Mouse (Mus musculus): ENCODE results near the gene Coa7. TPM values are rescaled to one million over a fixed set of nuclear protein-coding genes. Genes with fewer than 3 reads are reported as not detected.
A peak's percentile ranks its signal among the peaks of the same experiment; 100 is the strongest.
"Not testable (repeated sequence)": the region's sequence is repeated elsewhere in the genome, so short reads cannot be mapped to it uniquely, and the experiment has no call there.

Coa7 gene
- total RNA-seq, 2 experiments from 2014 or later, result 33.6 to 35.4 TPM

DNA sequence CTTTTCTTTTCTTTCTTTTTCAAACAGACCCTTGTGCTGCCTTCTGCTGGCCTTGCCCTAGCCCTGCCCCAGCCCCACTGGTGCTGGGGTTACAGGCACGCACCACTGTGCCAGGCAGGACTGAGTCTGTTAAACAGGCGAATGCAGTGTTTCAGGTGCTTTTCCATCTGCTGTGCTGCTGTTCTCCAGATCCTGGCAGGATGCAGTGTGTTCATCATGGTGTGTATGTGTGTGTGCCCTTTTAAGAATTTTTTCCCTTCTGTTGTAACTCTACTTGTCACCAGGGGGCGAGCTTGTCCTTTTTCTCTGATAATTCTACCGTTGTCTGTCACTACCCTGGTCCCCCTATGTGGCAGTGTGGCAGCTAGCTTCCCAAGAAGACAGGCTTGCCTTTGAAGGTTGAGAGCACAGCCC lies 11.3 kb downstream of the Coa7 start:
- DNase-seq, result no peak

DNA sequence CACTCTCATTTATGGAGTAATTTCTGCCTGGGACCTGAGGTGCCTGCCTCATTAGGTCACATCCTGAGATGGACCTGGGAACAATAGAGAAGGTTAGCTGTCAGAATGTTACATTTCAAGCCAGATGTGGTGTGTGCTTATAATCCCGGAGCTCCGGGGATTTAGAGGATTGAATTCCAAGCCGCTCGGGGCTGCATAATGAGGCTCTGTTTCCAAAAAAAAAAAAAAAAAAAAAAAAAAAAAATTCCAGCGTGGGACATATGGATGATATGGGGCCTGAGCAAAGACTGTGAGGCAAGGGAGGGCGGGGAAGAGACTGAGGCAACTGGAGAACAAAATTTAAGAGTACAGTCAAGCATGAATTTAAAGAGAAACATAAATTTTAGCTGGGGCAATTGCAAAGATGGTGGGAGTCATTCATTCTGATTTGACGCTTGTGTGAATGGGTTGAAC lies 16.7 kb downstream of the Coa7 start:
- DNase-seq, result no peak

DNA sequence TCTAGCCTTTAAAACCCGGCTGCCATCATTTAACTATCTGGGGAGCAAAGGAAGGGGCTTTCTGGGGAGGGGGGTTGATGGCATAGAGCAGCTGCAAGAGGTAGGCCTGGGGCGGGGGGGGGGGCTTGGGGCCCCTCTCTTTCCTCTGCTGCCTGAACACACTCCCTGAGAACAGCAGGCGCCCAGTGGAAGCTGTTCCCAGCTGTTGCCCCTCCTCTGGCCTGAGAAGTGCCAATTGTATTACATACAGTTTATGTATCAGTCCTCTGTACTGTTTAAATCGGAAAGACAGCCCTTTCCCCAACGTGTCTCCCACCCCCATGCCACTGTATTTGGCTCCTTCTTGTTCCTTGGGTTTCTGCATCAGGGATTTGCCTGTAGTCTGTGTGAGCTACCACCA lies 17.9 kb downstream of the Coa7 start:
- no peak for DNase-seq

DNA sequence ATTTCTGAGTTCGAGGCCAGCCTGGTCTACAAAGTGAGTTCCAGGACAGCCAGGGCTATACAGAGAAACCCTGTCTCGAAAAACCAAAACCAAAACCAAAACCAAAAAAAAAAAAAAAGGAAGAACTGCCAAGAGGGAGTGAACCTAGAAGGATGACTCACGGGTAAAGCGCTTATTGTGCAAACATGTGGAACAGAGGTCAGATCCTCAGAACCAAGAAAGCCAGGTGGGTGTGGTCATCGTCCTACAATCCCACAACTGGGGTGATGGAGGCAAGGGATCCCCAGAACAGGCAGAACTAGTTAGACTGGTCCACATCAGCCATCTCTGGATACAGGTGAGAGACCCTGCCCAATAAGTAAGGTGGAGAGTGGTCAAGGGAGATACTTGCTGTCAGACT lies 19.2 kb downstream of the Coa7 start:
- no peak for DNase-seq

DNA sequence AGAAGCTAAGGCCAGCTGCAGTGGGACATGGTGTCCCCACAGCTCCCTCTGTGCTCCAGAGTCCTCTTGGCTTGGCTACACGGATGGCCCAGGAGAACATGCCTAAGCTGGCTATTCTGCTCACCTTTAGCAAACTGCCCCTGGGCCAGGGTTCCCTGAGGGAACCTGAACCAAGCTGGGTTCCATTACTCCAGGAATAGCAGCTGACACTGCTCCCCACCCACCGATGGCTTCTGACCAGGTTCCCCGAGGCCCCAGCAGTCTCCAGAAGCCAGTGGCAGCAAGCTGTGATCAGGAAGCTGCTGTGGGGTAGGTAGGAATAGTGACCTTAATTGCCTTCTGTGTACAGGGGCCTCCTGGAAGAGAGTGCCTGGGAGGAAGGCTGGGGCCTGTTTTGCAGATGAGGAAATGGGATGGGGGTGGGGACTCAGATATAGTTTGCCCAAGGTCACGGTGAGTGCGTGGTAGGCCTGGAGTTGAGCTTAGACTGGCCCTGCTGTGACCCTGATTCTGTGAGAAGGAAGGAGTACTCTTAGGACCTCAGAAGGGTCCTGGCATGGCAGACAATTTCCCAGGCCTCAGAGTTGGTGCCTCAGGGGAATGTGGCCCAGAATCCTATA lies 20.4 kb downstream of the Coa7 start:
- peak; percentile 87 for DNase-seq

DNA sequence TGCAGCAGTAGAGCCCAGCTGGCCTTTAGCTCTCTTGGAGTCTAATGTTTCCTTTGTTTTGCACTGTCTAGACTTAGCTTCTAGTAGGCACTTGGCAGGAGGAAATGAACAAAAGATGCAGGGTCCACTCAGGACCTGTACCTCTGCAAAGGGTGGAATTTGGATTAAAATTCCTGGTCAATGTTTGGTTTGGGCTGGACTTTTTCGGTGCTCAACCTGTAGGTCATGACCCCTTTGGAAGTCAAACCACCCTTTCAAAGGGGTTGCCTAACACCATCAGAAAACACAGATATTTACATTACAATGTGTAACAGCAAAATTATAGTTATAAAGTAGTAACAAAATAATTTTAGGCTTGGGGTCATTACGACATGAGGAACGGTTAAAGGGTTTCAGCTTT lies 21.1 kb downstream of the Coa7 start:
- no peak for DNase-seq

DNA sequence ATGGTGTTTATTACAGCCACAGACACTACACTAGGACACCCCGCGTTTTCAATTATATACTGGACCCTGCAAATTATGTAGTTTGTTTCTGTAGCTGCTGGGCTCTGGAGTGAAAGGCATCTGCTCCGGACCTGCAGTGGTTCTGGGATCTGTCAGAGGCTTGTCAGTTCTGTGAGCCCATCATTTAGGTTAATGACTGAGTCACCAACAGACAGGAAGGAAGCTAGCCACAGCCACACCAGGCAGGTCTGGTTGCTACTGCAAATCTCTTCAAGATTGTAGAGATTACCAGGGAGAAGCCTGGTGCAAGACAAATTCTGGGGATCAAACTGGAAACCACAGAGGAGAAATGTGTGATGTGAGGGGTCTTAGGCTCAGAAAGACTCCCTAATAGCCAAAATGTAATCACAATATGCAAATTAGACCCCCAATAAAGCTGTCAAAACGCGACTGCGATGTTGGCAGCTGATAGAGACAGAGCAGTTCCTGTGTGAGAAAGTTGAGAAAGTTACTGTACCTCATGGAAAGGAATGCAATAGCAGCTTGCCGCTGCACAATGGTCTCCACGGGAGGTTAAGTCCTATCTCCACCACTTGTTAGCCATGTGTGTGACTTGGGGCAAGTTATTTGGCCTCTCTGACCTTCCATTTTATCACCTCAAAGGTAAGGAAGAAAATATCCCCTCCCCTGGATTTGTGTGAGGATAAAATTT lies 22.1 kb downstream of the Coa7 start:
- no peak for DNase-seq

DNA sequence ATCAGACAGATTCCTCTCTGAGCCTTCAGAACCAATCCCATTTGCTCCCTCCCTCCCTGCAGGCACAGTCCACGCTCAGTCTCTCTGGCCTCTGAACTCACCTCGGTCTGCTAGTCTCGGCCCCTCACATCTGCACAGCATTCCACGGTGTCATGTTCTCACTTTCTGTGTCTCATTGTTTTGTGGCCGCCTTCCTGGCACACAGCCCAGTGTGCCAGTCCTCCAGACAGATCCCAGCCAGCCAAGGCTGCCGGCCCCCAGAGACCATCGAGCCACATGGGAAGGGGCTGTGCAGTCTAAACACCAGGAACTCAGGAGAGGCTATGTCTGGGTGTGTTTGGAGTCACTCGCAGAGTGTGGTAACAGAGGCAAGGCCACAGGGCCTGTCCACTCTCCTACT lies 22.9 kb downstream of the Coa7 start:
- DNase-seq, result no peak

DNA sequence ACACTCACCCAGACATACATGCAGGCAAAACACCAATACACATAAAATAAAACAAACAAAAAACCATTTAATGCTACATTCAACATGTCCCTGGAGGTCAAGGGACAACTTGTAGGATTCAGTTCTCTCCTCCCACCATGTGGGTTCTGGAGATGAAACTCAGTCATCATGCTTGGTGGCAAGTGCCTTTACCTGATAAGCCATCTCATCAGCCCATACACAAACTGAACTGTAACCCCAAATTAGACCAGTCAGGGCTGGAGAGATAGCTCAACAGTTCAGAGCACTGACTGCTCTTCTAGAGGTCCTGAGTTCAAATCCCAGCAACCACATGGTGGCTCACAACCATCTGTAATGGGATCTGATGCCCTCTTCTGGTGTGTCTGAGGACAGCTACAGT lies 25.7 kb downstream of the Coa7 start:
- DNase-seq, result not testable (repeated sequence)

DNA sequence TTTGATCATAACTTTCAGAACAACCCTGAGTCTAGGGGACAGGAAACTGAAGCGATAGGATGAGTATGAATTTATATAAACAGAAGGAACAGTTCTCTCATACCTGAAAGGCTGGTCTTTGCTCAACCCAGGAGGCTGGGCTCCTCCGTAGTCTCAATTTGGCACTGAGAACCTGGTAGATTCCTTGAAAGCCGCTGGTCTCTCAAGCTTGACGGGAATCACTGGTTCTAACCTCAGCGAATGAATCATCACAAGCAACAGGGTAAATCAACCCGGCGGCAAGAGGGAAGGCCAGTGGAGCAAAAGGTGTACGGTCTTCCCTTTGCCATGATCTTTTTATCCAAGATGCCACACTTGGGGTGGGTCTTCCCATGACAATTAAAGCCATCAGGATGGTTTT lies 29.5 kb downstream of the Coa7 start:
- no peak for DNase-seq

DNA sequence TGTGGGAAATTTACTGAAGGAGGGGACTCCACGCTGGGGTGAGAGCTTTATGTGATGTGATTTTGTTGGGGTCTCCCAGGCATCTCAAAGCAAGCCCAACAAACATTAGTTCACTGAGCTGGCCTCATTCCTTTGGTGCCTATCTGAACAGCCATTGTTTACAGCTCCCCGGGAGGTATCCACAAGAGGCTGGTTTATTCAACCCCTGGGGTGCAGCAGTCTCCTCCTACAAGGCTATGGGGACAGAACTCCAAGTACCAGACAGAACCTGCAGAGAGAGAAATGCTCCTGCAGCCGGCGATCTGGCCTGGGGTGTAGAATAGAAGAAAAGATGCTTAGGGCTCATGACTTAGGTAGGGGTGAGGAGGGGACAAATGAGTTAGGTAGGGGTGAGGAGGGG lies 30.6 kb downstream of the Coa7 start:
- no peak for DNase-seq

DNA sequence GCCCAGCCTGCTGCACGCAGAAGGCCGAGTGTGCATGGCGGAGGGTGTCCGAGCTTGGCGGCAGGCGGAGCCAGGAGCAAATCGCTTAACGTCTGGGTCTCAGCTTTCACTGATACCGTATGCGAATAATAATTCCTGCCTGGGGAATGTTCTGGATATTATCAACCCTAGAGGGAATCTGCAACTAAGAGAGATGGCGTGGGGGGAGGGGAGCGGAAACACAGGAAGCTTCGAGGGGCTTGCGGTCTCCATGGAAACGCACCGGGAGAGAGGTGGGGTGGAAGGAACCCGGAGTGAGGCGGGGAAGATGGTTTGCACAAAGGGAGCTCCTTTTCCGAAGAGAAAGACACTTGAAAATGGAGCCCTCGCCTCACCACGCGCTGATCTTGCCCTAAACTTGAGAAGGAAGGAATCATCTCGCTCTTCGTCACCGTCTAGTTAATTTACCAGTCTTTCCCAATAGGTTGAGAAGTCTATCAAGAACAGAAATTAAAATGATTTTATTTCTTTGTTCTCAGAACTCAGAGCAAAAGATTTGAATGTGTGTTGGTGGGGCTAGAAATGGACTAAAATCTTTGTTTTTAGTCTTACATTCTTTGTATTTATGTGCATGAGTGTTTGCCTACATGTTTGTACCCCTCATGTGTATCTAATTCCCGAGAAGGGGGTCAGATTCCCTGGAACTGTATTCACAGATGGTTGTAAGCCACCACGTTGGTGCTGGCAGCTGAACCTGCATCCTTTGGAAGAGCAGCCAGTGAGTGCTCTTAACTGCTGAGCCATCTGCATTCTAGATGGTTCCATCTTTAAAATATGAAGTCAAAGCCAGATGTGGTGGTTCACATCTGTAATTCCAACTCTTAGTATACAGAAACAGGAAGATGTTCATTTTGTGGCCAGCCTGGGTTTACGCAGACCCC lies 32.5 kb downstream of the Coa7 start:
- DNase-seq, result no peak

DNA sequence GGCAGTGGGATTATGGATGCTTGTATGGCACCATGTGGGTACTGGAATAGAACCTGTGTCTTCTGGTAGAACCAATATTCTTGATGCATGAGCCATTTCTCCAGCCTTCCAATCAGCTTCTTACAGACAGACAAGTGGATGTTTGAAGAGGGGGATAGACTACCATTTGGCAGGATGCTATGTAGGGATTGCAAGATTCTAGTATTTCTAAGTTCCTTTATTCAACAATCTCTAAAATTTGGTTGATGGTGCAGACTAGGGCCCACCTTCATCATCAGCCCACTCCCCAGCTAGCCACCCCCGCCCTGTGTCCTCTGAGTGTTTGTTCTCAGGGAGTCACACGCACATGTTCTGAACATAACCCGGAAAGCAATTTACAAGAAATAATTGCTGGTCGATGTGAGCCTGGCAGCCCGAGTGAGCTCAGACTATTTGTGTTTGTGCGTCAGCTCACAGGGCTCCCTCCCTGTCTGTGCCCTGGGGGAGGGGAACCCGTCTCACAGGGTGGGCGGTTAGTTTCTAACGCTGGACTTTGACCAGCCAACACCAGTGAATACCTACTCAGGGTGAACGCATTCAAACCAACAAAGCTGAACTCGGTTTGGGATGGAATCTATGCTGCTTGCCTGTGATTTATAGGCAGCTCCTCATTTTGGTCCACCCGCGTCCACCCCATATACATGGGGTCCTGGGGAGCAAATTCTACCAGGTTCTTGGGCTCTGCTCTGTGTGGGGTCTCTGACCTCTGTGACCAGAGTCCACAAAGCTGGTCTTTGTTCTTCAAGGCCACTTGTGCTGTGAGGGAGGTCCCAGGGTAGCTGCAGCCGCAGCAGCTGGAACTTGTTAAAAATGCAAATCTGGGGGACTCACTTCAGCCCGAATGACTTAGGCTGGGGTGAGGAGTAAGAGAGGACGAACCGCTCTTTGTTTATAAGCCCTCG lies 34.7 kb downstream of the Coa7 start:
- DNase-seq, result no peak

DNA sequence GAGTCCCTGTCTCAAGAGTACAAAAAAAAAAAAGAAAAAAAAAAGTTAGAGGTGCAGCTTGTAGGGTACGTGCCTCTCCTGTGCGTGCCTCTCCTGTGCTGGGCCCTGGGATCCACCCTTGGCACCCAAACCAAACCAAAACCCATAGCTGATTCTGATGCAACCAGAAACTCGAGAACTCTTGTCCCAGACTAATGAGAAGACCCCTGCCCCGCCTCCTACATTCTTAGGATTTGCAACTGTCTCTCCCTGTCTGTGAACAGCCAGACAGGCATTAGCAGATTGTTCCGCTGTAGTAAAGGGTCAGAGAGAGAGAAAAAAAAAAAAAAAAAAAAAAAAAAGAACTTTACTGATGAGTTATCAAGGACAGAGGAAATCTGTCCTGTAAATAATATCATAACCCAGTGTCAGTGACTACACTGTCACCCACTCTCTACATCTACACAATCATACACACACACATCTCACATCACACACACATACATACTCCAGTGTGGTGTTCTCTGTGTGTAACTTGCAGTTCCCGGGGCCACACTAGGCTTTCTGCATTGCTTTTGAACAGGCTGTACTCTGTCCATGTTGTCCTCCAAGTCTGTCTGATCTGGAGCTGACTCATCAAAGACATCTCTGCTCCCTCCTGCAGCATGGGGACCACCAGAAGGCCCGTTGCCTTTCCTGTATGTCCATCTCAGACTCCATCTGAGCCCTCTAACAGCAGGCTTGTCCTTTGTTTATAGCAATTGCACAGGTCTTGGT lies 35.6 kb downstream of the Coa7 start:
- DNase-seq, result no peak

DNA sequence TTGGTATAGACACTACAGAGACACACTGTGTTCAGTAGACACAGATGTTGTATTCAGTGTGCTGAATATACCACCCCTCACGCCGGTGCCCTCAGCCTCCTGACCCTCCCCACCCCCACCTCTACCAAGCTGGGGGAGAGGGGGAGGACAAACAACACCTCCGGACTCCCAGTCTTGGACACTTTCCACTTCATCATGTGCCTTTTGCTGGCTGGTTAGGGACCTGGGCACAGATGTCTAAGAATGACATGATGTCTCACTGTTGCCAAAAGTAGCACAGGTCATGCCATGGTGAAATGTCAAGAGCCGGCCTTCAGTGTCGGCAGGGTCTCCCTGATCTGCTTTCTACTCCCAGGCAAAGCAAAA lies 36.2 kb downstream of the Coa7 start:
- peak; percentile 39 for DNase-seq

DNA sequence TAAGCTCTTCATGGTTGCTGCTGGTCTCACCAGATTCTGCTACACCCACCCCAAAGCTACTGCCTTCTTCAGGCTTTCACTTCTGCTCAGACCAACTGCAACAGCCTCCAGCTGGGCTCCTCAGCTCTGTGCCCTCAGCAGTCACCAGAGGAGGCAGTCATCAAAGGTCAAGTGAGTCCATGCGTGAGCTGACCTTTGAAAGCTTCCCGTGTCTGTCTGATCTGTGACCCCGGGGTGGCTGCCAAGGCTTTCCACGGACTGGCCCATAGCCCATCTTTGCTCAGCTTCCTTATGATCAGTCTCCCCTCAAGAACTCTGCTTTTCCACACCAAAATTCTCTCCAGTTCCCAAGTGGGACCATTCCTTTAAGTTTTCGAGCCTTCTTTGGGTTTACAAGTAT lies 41.3 kb downstream of the Coa7 start:
- no peak for DNase-seq

DNA sequence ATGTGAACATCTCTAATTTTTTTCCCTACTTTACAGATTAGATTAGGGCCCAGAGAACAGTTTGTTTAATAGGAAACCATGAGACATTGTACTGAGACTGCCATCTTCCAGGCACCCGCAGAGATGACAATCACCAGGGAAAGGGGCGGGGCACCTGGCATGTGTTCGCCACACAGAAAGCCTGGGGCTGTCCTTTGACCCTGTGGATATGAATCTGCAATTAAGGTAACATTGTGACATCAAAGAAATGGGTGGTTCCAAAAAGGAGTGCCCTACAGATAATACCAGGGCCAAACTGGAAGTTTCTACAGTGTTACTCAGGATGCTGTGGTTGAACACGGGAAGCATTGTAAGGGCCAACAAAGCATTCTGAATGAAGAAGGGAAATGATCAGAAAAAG lies 42.5 kb downstream of the Coa7 start:
- no peak for DNase-seq

DNA sequence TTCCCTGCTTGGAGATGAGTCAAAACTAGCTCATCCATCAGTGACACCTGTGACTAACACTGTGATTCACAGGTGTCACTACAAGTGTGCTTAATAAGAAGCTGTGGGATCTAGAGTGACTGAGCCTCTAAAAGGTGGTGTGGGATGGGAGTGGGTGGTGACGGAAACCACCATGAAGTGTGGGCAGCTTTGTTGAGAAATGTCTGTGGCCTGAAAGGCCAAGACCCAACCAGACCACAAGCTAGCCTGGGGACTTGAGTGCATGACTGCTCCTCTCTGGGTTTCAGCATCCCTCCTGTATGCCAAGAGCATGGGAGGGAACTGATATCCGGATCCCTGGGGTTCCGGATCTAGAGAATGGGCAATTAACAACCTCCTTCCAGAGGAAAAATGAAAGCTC lies 43.5 kb downstream of the Coa7 start:
- no peak for DNase-seq

DNA sequence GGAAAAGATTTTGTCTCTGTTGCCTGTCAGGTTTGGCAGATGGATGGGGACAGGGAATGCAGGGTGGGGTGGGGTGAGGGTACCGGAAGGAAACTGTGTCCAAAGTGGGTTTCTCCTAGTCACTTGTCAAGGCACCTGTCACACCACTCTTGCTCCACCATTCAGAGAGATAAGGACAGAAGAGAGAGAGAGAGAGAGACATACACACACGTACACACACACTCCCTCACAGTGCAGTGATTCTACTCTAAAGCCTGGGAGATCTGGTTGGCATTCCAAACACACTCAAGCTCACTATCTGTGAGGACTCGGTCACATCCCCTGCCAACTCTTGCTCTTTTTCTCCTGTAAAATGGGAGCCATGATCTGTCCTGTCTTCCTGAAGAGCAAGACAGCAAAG lies 44.2 kb downstream of the Coa7 start:
- DNase-seq, result no peak

DNA sequence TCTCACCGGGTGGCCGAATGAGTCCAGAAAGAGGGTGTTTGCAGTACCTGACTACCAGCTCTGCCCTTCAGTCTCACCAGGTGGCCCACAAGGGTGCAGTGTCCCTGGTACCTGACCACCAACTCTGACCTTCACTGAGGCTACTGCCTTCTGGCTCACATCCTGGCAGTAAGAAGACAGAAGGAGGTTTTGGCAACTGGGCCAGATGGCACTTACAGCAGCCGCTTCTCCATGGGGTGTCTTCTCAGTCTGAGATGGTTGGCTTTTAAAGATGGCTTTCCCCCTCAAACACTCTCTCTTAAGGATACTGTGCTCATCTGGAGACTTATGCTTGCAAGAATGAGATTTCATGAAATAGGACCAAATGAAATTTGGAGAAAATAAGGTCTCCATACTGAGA lies 51.5 kb downstream of the Coa7 start:
- DNase-seq, result no peak

DNA sequence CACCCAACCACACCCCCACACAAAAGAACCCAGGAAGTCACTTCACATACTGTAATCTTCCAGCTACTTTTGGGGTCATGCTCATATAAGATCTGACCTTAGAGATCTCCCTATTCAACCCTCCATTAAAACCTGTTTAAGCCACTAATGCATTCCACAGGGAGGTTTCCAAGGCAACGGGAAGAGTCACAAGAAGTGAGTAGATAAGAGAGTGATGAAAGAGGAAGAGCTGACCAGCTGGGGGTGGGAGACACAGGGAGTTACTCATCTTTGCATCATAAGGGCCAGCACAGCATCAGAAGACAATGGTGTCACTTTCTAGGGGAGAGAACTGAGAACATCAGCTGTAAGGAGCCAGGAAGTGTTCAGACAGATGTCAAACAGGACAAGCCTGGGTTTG lies 52.2 kb downstream of the Coa7 start:
- DNase-seq, result no peak
